ENCODE assay signal across 8 mouse cellular contexts in the genomic region with DNA sequence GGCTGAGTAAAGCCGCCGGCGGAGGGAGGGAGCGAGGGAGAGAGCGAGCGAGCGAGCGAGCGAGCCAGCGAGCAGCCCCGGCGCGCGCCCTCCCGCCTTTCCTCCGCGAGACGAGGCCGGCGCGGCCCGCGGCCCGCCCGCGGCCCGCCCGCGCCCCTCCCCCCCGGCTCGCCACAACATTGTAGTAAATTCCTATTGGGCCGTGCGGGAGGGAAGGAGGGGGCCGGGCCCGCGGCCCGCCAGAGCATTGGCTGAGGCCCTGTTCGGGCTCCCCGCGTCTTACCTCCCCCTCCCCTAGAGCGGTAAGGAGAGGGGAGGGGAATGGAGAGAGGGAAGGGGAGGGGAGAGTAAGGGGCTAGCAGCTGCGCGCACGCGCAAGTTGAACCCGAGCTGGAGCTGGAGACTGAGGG. TPM values are rescaled to one million over a fixed set of nuclear protein-coding genes. Genes with fewer than 3 reads are reported as not detected.
DNase-seq lines count a peak whose midpoint lies in the region; ATAC-seq lines count a peak whose summit lies in the region.

No protein-coding gene starts in this region.

- peak overlapping the region; percentile 99 for H3K9ac ChIP-seq in hindbrain, embryonic 13.5 days

- peak; percentile 98 for DNase-seq in R1 (ENCODE audit: low read depth, low spot score)
- DNase-seq in cerebellum, postnatal 25 days, result peak; percentile 91 to 96
- peak; percentile 46 to 49 for DNase-seq in frontal cortex, postnatal 25 days (ENCODE audit: low spot score in 2 of 2)
- peak; percentile 74 to 92 for DNase-seq in layer of hippocampus, postnatal 14 days (ENCODE audit: low spot score in 2 of 2)
- DNase-seq in lung, postnatal 10 days, result peak; percentile 92
- DNase-seq in ovary, postnatal 36 days (ENCODE audit: low spot score), result peak; percentile 88
- DNase-seq in thymus, postnatal 14 days, result peak; percentile 94

- peak overlapping the region; percentile 96 for H3K4me3 ChIP-seq in hindbrain, embryonic 13.5 days

- no peaks in the 10 kb centered on the region for H3K27me3 ChIP-seq in hindbrain, embryonic 13.5 days

- peak overlapping the region; percentile 99 for H3K27ac ChIP-seq in hindbrain, embryonic 13.5 days

- peak; percentile 99 for ATAC-seq in hindbrain, embryonic 13.5 days (ENCODE audit: low FRiP score)

- no peaks in the 10 kb centered on the region for H3K9me3 ChIP-seq in hindbrain, embryonic 13.5 days

- H3K36me3 ChIP-seq in hindbrain, embryonic 13.5 days, result no peaks in the 10 kb centered on the region

- 1% methylated on average over 15 of the region's 46 CpGs for WGBS in hindbrain, embryonic 13.5 days

- peaks cover 53% of the 10 kb centered on the region for H3K4me1 ChIP-seq in hindbrain, embryonic 13.5 days (replicated peaks)

- H3K4me2 ChIP-seq in hindbrain, embryonic 13.5 days, result peak overlapping the region; percentile 83

RNA-seq across cellular contexts. Expression of a gene that starts 25.5 kb away (rescaled TPM):
- polyA plus RNA-seq in hindbrain, embryonic 13.5 days (2015; fragmentation: Nextera tagmentation; extraction: Ambion mirVana), result not detected in 2 replicates
- not detected for total RNA-seq in layer of hippocampus, postnatal 14 days (2021)

RNA-seq across cellular contexts. Expression of a gene that starts 26.1 kb away (rescaled TPM):
- polyA plus RNA-seq in hindbrain, embryonic 13.5 days (2015; fragmentation: Nextera tagmentation; extraction: Ambion mirVana), result 94.7 and 95.1 TPM in 2 replicates
- 10 to 100 TPM; 28.3 to 31.3 TPM for total RNA-seq in layer of hippocampus, postnatal 14 days (2021)

Comparison
In these comparisons a context has a peak if more than half of its experiments do, and no peak if none do; other contexts are left out.
1. Peak in every context shown above with its lines: DNase-seq, ATAC-seq, H3K4me3 ChIP-seq and H3K27ac ChIP-seq.
2. DNase-seq: peak in every context shown above with its lines; median percentile 98 in R1; 94 in thymus, postnatal 14 days; 94 in cerebellum, postnatal 25 days; 92 in lung, postnatal 10 days; 88 in ovary, postnatal 36 days; 83 in layer of hippocampus, postnatal 14 days; 48 in frontal cortex, postnatal 25 days.